Mouse (Mus musculus) neural tube, embryonic 15.5 days (tissue): ENCODE data around the gene Sik3. TPM values are rescaled to one million over a fixed set of nuclear protein-coding genes. Genes with fewer than 3 reads are reported as not detected.

Source experiments
- ATAC-seq: fragments of 200-750 bp; cut with Nextera tagmentation; 2 replicates; pipeline ENCODE4 v1.8.0; 2017; ENCODE audit warnings: mild to moderate bottlenecking, moderate TSS enrichment, moderate library complexity; ENCODE audit not compliant: low FRiP score
- H3K27ac ChIP-seq: fragments of 300-500 bp; sonication (generic); replicated peaks from 2 replicates; pipeline ENCODE4 v1.5.1; 2015; ENCODE audit warnings: mild to moderate bottlenecking, inconsistent platforms
- H3K27me3 ChIP-seq: fragments of 300-500 bp; sonication (generic); replicated peaks from 2 replicates; pipeline ENCODE4 v1.6.1; 2015; ENCODE audit warnings: inconsistent platforms
- H3K36me3 ChIP-seq: fragments of 300-500 bp; sonication (generic); 2 replicates; pipeline ENCODE4 v1.6.1; 2015; ENCODE audit warnings: inconsistent platforms
- H3K4me1 ChIP-seq: fragments of 300-500 bp; sonication (generic); 2 replicates; pipeline ENCODE4 v1.6.1; 2015; ENCODE audit warnings: inconsistent platforms
- H3K4me2 ChIP-seq: fragments of 300-500 bp; sonication (generic); 2 replicates; pipeline ENCODE4 v1.6.1; 2015; ENCODE audit warnings: inconsistent platforms, mild to moderate bottlenecking, moderate library complexity
- H3K4me3 ChIP-seq: fragments of 300-500 bp; sonication (generic); replicated peaks from 2 replicates; pipeline ENCODE4 v1.5.1; 2015; ENCODE audit warnings: mild to moderate bottlenecking, inconsistent platforms
- H3K9ac ChIP-seq: fragments of 300-500 bp; sonication (generic); replicated peaks from 2 replicates; pipeline ENCODE4 v1.6.1; 2015; ENCODE audit warnings: mild to moderate bottlenecking, inconsistent platforms
- H3K9me3 ChIP-seq: fragments of 300-500 bp; sonication (generic); replicated peaks from 2 replicates; pipeline ENCODE4 v1.6.1; 2016; ENCODE audit warnings: inconsistent platforms
- WGBS: fragments of 180-500 bp; shearing (Covaris S2); methylation state at CpG from one replicate; pipeline ENCODE4 v1.1.7; 2015; ENCODE audit warnings: mixed read lengths; 5-methylcytosine and 5-hydroxymethylcytosine counted together
- polyA plus RNA-seq: library from polyadenylated mRNA; unstranded; fragments of >200 nt; fragmentation: Nextera tagmentation; extraction: Ambion mirVana; gene quantifications from 2 replicates; pipeline ENCODE4 v1.2.1, GENCODE M21; 2015

The Sik3 gene
- 9.5 and 9.9 TPM in 2 replicates for polyA plus RNA-seq

- no peaks in the 10 kb centered on the region for H3K27me3 ChIP-seq
- peaks cover 48% of the 10 kb centered on the region for H3K4me1 ChIP-seq
- H3K27ac ChIP-seq: peak within 1 kb of the TSS; percentile 91
- peak within 1 kb of the TSS; percentile 77 for H3K4me2 ChIP-seq
- H3K36me3 ChIP-seq: no peaks in the 10 kb centered on the region
- WGBS: 3% methylated on average over 48 of the region's 78 CpGs
- no peaks in the 10 kb centered on the region for H3K9me3 ChIP-seq
- H3K9ac ChIP-seq: peak within 1 kb of the TSS; percentile 98
- ATAC-seq: peak; percentile 92
- peak within 1 kb of the TSS; percentile 97 for H3K4me3 ChIP-seq
Measured at GRCm38 (mm10) chr9:46012091-46013008, at the start of gene Sik3, which contains the start of gene Pafah1b2. TSS of gene Sik3 (plus strand) at chr9:46012820. TSS of gene Pafah1b2 (minus strand) at chr9:46012690.

GRCm38 (mm10) chr9:45963577-45963976 is 49.0 kb upstream of the Sik3 start:
- 93% methylated on average over 6 of the region's 6 CpGs for WGBS
- Histone ChIP-seq H3K9ac (no peak overlapping the region), H3K27ac (no peak overlapping the region), H3K9me3 (no peaks in the 10 kb centered on the region), H3K4me2 (no peak overlapping the region), H3K36me3 (peaks cover 60% of the 10 kb centered on the region), H3K4me1 (peaks cover 6% of the 10 kb centered on the region; the same call in 1 of the 2 replicates), H3K4me3 (no peak overlapping the region), H3K27me3 (no peaks in the 10 kb centered on the region)
- ATAC-seq: no peak

DNA sequence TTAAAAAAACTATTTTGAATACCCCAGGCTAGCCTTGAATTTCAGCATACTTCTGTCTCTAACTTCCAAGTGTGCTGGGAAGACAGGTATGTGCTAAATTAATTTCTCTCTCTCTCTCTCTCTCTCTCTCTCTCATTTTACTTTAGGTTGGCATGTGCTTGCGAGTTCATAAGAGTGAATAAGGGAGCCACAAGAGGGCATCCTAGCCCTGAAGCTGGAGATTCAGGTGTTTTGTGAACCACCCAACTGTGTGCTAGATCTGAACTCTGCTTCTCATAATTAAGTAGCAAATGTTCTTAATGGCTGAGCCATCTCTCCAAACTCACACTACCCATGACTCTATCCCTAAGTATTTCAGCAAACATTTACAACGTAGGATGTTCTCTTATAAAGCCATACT is 35.7 kb upstream of the Sik3 start:
- Histone ChIP-seq H3K4me1 (peaks cover 26% of the 10 kb centered on the region), H3K36me3 (peaks cover 34% of the 10 kb centered on the region), H3K27me3 (no peaks in the 10 kb centered on the region), H3K4me3 (no peak overlapping the region), H3K9me3 (no peaks in the 10 kb centered on the region), H3K4me2 (no peak overlapping the region), H3K9ac (no peak overlapping the region), H3K27ac (no peak overlapping the region)
- WGBS: 82% methylated on average over 2 of the region's 2 CpGs
- ATAC-seq: no peak

DNA sequence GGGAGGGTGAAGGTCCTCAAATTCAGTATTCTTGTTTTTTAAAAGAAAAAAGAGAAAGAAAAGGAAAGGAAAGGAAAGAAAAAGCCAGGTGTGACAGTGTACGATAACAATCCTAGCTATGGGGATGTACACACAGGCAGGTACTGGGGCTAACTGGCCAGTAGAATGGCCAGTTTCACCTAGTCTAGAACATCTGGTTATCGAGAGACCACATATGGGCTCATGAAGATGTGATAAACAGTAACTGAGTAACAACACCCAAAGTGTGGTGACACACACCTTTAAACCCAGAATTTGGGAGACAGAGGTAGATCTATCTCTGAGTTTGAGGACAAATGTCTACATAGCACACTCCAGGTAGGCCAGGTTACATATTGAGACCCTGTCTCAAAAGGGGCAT is 32.8 kb upstream of the Sik3 start:
- WGBS: 93% methylated on average over 2 of the region's 2 CpGs
- ATAC-seq: no peak
- H3K4me1 ChIP-seq: peaks cover 46% of the 10 kb centered on the region
- no peak overlapping the region for H3K9ac ChIP-seq
- no peak overlapping the region for H3K27ac ChIP-seq
- H3K36me3 ChIP-seq: peaks cover 10% of the 10 kb centered on the region
- H3K4me2 ChIP-seq: no peak overlapping the region
- no peak overlapping the region for H3K4me3 ChIP-seq
- H3K27me3 ChIP-seq: no peaks in the 10 kb centered on the region
- no peaks in the 10 kb centered on the region for H3K9me3 ChIP-seq

DNA sequence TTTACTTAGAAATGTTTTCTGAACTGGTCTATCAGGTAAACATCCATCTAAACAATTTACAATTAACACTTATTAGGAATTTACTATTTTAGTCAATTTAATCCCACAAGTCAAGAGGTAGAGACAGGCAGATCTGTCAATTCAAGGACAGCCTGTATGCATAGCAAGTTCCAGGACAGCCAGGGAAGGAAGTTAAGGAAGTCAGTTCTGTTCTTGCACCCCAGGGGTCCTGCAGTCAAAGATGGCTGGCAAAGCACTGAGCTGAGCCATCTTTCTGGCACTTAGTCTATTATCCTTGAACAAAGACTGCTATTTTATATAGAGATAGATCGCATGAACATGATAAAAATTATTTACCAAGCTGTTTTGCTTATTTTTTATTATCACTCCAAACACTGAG is 32.0 kb upstream of the Sik3 start:
- no peak overlapping the region for H3K27ac ChIP-seq
- ATAC-seq: no peak
- H3K9me3 ChIP-seq: no peaks in the 10 kb centered on the region
- peaks cover 50% of the 10 kb centered on the region for H3K4me1 ChIP-seq
- no peaks in the 10 kb centered on the region for H3K27me3 ChIP-seq
- H3K4me3 ChIP-seq: no peak overlapping the region
- WGBS: 87% methylated on average over 1 of the region's 1 CpGs
- no peak overlapping the region for H3K9ac ChIP-seq
- peaks cover 4% of the 10 kb centered on the region for H3K36me3 ChIP-seq
- H3K4me2 ChIP-seq: no peak overlapping the region; the same call in 1 of the 2 replicates

DNA sequence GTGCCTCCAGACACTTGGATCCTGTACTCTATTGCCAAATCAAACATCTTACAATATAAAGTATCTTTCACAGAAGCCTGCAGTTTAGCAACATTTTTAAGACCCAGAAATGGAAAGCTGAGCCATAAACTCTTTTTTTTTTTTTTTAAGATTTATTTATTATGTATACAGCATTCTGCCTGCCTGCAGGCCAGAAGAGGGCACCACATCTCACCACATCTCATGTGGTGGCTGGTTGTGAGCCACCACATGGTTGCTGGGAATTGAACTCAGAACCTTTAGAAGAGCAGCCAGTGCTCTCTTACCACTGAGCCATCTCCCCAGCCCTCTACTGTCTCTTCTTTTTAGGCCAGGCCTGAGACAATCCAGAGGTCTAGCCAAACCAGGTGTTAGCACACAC is 31.3 kb upstream of the Sik3 start:
- ATAC-seq: no peak
- peaks cover 53% of the 10 kb centered on the region for H3K4me1 ChIP-seq
- no peak overlapping the region for H3K9ac ChIP-seq
- no peaks in the 10 kb centered on the region for H3K9me3 ChIP-seq
- no peak overlapping the region for H3K27ac ChIP-seq
- H3K36me3 ChIP-seq: no peaks in the 10 kb centered on the region
- H3K4me3 ChIP-seq: no peak overlapping the region
- H3K27me3 ChIP-seq: no peaks in the 10 kb centered on the region
- H3K4me2 ChIP-seq: no peak overlapping the region

DNA sequence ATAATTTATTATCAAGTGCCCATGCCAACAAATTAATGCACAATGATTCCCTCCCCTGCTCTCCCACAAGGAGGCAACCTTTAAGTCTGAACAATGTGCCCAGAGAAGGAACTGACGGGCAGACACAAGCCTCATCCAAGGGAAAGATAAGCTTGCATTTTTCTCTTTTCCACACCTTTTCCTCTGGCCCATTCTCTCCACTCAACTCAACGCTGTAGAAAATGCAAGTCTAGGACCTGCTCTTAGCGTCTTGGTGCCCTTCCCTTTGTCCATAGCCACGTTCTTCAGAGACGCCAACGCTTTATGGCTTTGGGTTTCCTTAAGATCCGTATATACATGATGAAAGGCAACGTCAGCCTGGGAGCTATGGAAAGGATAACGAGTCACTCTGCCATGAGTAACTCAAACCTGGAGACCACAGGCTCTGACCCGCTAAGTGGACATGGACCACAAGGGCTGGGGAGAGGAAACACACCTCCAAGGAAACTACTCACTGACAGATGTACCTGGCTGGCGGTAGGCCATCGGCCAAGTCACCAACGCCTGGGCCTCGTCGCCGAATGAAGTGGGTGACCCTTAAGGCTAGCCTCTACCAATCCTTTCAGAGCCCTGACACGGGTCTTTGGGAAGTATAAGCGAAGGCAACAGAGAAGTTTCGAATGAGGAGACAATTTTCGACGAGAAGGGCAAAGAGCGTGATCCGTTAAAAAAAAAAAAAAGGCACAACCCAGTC is 28.8 kb upstream of the Sik3 start:
- no peaks in the 10 kb centered on the region for H3K9me3 ChIP-seq
- H3K4me3 ChIP-seq: peak overlapping the region; percentile 94
- peaks cover 49% of the 10 kb centered on the region for H3K4me1 ChIP-seq
- no peaks in the 10 kb centered on the region for H3K36me3 ChIP-seq
- under 1% methylated on average over 23 of the region's 23 CpGs for WGBS
- no peak for ATAC-seq
- H3K4me2 ChIP-seq: peak overlapping the region; percentile 70
- H3K27me3 ChIP-seq: no peaks in the 10 kb centered on the region
- H3K27ac ChIP-seq: peak overlapping the region; percentile 95
- peak overlapping the region; percentile 98 for H3K9ac ChIP-seq

DNA sequence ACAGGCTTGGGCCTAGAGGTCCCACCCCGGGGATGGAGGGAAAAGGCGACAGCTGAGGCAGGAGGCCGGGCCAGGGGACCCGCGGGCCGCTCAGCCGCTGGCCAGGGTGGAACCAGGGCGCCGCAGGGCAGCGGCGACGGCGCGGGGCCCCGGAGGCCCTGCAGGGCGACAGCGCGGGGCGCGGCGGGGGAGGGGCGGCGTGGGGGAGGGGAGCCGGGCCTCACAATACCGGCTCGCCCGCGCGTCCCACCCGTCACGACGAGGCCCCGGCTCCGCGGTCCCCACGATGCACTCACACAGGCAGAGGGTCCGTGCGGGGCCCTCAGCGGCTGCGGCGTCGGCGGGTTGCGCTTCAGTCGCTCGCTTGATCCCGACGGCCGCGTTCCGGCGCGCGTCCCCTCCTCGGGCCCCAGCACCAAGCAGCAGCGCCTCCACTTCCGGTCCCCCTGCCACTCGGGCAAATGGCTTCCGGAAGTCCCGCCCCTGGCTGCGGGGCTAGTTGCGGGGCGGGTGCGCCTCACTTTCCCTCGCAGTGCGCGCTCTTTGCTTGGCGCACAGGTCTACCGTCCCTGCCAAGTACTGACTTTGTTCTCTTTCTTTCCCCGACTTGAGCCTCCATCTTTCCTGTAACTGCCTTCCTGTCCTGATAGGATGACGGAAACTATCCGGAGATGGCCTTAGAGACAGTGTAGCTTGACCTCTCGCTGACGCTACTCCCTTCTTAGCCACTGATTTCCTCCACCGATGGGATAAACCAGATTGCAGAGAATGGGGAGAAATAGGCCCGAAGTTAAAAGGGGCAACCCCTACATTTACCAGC is 28.0 kb upstream of the Sik3 start:
- Histone ChIP-seq H3K9ac (peak overlapping the region; percentile 98), H3K36me3 (no peaks in the 10 kb centered on the region), H3K4me1 (peaks cover 44% of the 10 kb centered on the region), H3K4me3 (peak overlapping the region; percentile 94), H3K27me3 (no peaks in the 10 kb centered on the region), H3K27ac (peak overlapping the region; percentile 95), H3K4me2 (peak overlapping the region; percentile 70), H3K9me3 (no peaks in the 10 kb centered on the region)
- ATAC-seq: peak; percentile 95
- under 1% methylated on average over 53 of the region's 76 CpGs for WGBS

DNA sequence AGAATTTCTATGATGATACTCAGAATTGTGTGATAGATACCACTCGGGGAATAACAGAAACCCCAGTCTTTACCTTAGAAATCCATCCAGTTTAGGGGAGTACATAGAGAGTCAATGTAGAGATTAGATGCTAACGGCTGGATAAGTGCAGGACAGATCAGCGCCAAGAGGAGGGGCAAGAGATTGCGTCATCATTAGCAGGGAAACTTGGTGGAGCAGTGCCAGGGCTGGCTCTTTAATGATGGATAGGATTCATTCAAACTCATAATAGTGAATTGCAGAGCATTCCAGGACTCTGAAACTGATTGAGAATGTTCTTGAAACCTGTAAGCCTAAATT is 27.4 kb upstream of the Sik3 start:
- WGBS: under 1% methylated on average over 4 of the region's 4 CpGs
- peak overlapping the region; percentile 98 for H3K9ac ChIP-seq
- H3K9me3 ChIP-seq: no peaks in the 10 kb centered on the region
- ATAC-seq: peak; percentile 79
- peak overlapping the region; percentile 70 for H3K4me2 ChIP-seq
- H3K4me3 ChIP-seq: peak overlapping the region; percentile 94
- peak overlapping the region; percentile 95 for H3K27ac ChIP-seq
- peaks cover 38% of the 10 kb centered on the region for H3K4me1 ChIP-seq
- no peaks in the 10 kb centered on the region for H3K36me3 ChIP-seq
- H3K27me3 ChIP-seq: no peaks in the 10 kb centered on the region

DNA sequence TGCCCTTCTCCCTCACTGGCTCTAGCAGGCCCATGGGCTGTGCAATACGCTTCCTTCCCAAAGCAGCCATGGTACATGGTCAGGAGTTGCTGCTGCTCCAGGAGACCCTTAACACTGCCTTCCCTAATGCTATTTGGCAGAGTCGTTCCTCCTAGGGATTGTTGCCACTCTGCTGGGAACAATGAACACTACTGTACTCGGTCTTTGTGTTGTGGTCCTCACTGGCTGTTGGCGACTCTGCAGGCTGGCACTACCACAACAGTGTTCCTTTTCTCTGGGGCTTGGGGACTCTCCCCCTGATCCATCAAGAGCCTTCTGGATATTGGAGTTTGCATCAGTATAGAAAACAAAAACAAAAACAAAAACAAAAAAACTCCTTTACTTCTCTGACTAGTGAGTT is 13.6 kb upstream of the Sik3 start:
- Histone ChIP-seq H3K9me3 (no peaks in the 10 kb centered on the region), H3K36me3 (no peaks in the 10 kb centered on the region), H3K4me2 (no peak overlapping the region), H3K4me1 (peaks cover 2% of the 10 kb centered on the region), H3K27me3 (no peaks in the 10 kb centered on the region), H3K9ac (no peak overlapping the region), H3K27ac (no peak overlapping the region), H3K4me3 (no peak overlapping the region)
- WGBS: 62% methylated on average over 4 of the region's 4 CpGs
- no peak for ATAC-seq

GRCm38 (mm10) chr9:46003729-46004128 is 8.9 kb upstream of the Sik3 start:
- no peaks in the 10 kb centered on the region for H3K27me3 ChIP-seq
- 11% methylated on average over 7 of the region's 7 CpGs for WGBS
- H3K4me2 ChIP-seq: no peak overlapping the region
- peaks cover 2% of the 10 kb centered on the region for H3K4me1 ChIP-seq
- no peaks in the 10 kb centered on the region for H3K9me3 ChIP-seq
- no peak overlapping the region for H3K9ac ChIP-seq
- no peaks in the 10 kb centered on the region for H3K36me3 ChIP-seq
- no peak overlapping the region for H3K27ac ChIP-seq
- no peak for ATAC-seq
- H3K4me3 ChIP-seq: no peak overlapping the region
